Mouse (Mus musculus) liver, postnatal 0 days (tissue): Measurements from ENCODE around the gene Comt.

Source experiments
- CTCF ChIP-seq: sonication (generic); IDR thresholded peaks from 2 replicates; pipeline ENCODE4 v1.5.1; 2016; ENCODE audit warnings: antibody characterized with exemption, low read depth
- EP300 ChIP-seq: IDR thresholded peaks from 2 replicates; pipeline ENCODE4 v1.6.1; 2016; ENCODE audit warnings: antibody characterized with exemption, low read depth, mild to moderate bottlenecking

GRCm38 (mm10) chr16:18395620-18396036, 31.0 kb downstream of the Comt start:
- TF ChIP-seq CTCF (no peak), EP300 (no peak)
